Mouse (Mus musculus) heart, adult 2 months (tissue): ENCODE data around the gene Bcap31. TPM values are rescaled to one million over a fixed set of nuclear protein-coding genes. Genes with fewer than 3 reads are reported as not detected.

ENCODE experiments used
- DNase-seq, 2 experiments: peaks; one replicate each; pipeline ENCODE4 v3.0.0; 2021
- H3K27ac ChIP-seq: fragments of 200-600 bp; 2 replicates; pipeline ENCODE4 v1.8.1; 2022
- H3K27me3 ChIP-seq: fragments of 200-500 bp; 2 replicates; pipeline ENCODE4 v1.6.1; 2012; ENCODE audit warnings: mild to moderate bottlenecking, low read length, inconsistent platforms, mixed read lengths; ENCODE audit not compliant: control insufficient read depth, insufficient read depth
- H3K36me3 ChIP-seq: fragments of 200-500 bp; 2 replicates; pipeline ENCODE4 v1.6.1; 2012; ENCODE audit warnings: low read length, inconsistent platforms; ENCODE audit not compliant: control insufficient read depth, insufficient read depth
- H3K4me1 ChIP-seq: fragments of 200-500 bp; 2 replicates; pipeline ENCODE4 v1.6.1; 2011; ENCODE audit warnings: low read length; ENCODE audit not compliant: control insufficient read depth, insufficient read depth
- H3K4me3 ChIP-seq: fragments of 200-600 bp; 2 replicates; pipeline ENCODE4 v1.8.1; 2022
- H3K79me2 ChIP-seq: fragments of 200-500 bp; replicated peaks from 2 replicates; pipeline ENCODE4 v1.6.1; 2012; ENCODE audit warnings: mild to moderate bottlenecking, inconsistent platforms, low read length, moderate library complexity, mixed read lengths; ENCODE audit not compliant: control insufficient read depth, insufficient read depth
- H3K9ac ChIP-seq: fragments of 200-500 bp; 2 replicates; pipeline ENCODE4 v1.6.1; 2012; ENCODE audit warnings: low read depth, mild to moderate bottlenecking, control low read depth, inconsistent platforms, low read length, mixed read lengths
- CTCF ChIP-seq: fragments of 200-600 bp; IDR thresholded peaks from 2 replicates; pipeline ENCODE4 v1.8.1; 2022; ENCODE audit warnings: antibody characterized with exemption, mild to moderate bottlenecking, moderate library complexity
- EP300 ChIP-seq: fragments of 200-500 bp; IDR thresholded peaks from 2 replicates; pipeline ENCODE4 v1.6.1; 2011; ENCODE audit warnings: low read depth, low read length, control low read depth; ENCODE audit not compliant: insufficient read depth
- POLR2A ChIP-seq: fragments of 200-500 bp; IDR thresholded peaks from 2 replicates; pipeline ENCODE4 v1.6.1; 2011; ENCODE audit warnings: mild to moderate bottlenecking, low read depth, low read length, control low read depth; ENCODE audit not compliant: insufficient read depth
- WGBS: fragments of 180-500 bp; shearing (Covaris S2); methylation state at CpG from one replicate; pipeline ENCODE4 v1.1.7; 2018; 5-methylcytosine and 5-hydroxymethylcytosine counted together
- intact Hi-C: fragments of 180-260 bp; cut with DNase I; formaldehyde crosslinking; loops from one replicate; pipeline ENCODE4 v1.15.1; 2025
- polyA plus RNA-seq: library from polyadenylated mRNA; depleted of rRNA; stranded (reverse); fragments of >200 nt; gene quantifications from 2 replicates; pipeline ENCODE4 v1.2.3, GENCODE M21; 2012; rRNA removed
- total RNA-seq, 2 experiments: library from RNA; stranded (reverse); gene quantifications; 2 replicates each; pipeline ENCODE4 v1.2.3; 2021

The Bcap31 gene
- total and polyA plus RNA-seq, 3 experiments: 43.1 to 79.5 (median 71.8) TPM

GRCm38 (mm10) chrX:73650869-73651268 lies 65.1 kb downstream of the Bcap31 start:
- intact Hi-C loops: loop anchor here (5.0 kb wide), 2 partner anchors 59 to 199 kb away; no protein-coding TSS in a partner anchor
- H3K4me1 ChIP-seq: no peaks in the 10 kb centered on the region
- H3K4me3 ChIP-seq: no peak overlapping the region
- H3K9ac ChIP-seq: no peak overlapping the region
- no peak for TF ChIP-seq POLR2A
- TF ChIP-seq EP300: no peak
- no peak for TF ChIP-seq CTCF
- DNase-seq: no peak
- H3K79me2 ChIP-seq: no peaks in the 10 kb centered on the region
- no peaks in the 10 kb centered on the region for H3K27me3 ChIP-seq
- no peaks in the 10 kb centered on the region for H3K36me3 ChIP-seq
- H3K27ac ChIP-seq: no peak overlapping the region
- 43% methylated on average over 3 of the region's 3 CpGs for WGBS

- no peak overlapping the region for H3K4me3 ChIP-seq
- H3K79me2 ChIP-seq: no peaks in the 10 kb centered on the region
- TF ChIP-seq EP300 (no peak), CTCF (no peak), POLR2A (no peak)
- H3K9ac ChIP-seq: no peak overlapping the region
- no peak for DNase-seq
- H3K4me1 ChIP-seq: no peaks in the 10 kb centered on the region
- peaks cover 3% of the 10 kb centered on the region; the same call in 1 of the 2 replicates for H3K27me3 ChIP-seq
- WGBS: 47% methylated on average over 4 of the region's 4 CpGs
- intact Hi-C loops: no loop called here
- H3K36me3 ChIP-seq: no peaks in the 10 kb centered on the region
- no peak overlapping the region for H3K27ac ChIP-seq
Measured at GRCm38 (mm10) chrX:73645121-73645520, 70.9 kb downstream of the Bcap31 start.

GRCm38 (mm10) chrX:73639901-73640469 lies 76.0 kb downstream of the Bcap31 start:
- H3K36me3 ChIP-seq: no peaks in the 10 kb centered on the region
- no peak overlapping the region for H3K4me3 ChIP-seq
- DNase-seq: no peak
- TF ChIP-seq EP300 (no peak), CTCF (no peak), POLR2A (no peak)
- H3K27ac ChIP-seq: no peak overlapping the region
- no peaks in the 10 kb centered on the region for H3K4me1 ChIP-seq
- H3K79me2 ChIP-seq: no peaks in the 10 kb centered on the region
- 20% methylated on average over 41 of the region's 41 CpGs for WGBS
- intact Hi-C loops: no loop called here
- H3K9ac ChIP-seq: no peak overlapping the region
- peaks cover 6% of the 10 kb centered on the region for H3K27me3 ChIP-seq

GRCm38 (mm10) chrX:73639255-73639675 lies 76.7 kb downstream of the Bcap31 start, which contains the start of gene Dusp9:
Dusp9 (plus strand) TSS chrX:73639419.
- 13% methylated on average over 26 of the region's 28 CpGs for WGBS

DNA sequence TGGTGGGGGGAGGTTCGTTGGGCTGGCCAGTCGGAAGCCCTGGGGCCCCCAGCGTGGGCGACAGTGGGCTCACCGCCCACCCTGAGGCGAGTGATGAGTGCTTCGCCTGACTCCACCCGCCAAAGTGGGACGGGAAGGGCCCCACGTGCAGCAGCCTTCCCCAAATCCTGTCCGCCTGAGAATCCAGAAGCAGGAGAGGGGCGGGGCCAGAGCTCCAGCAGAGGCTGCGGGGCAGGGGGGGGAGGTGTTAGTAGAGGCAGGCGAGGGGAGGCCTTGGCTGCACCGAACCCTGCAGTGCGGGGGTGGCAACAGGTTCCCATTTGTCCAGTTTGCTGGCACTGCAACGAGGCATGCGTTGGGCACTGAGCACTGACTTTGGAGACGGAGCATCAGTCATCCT lies 78.6 kb downstream of the Bcap31 start:
- no peaks in the 10 kb centered on the region for H3K4me1 ChIP-seq
- H3K9ac ChIP-seq: no peak overlapping the region
- H3K27ac ChIP-seq: no peak overlapping the region
- intact Hi-C loops: no loop called here
- no peaks in the 10 kb centered on the region for H3K36me3 ChIP-seq
- WGBS: 11% methylated on average over 19 of the region's 19 CpGs
- no peaks in the 10 kb centered on the region for H3K79me2 ChIP-seq
- H3K27me3 ChIP-seq: peaks cover 6% of the 10 kb centered on the region
- no peak for DNase-seq
- TF ChIP-seq EP300 (no peak), CTCF (no peak), POLR2A (no peak)
- no peak overlapping the region for H3K4me3 ChIP-seq

More at GRCm38 (mm10) chrX:73639255-73639675, 76.7 kb downstream of the Bcap31 start, which contains the start of gene Dusp9:
- no peaks in the 10 kb centered on the region for H3K4me1 ChIP-seq
- peak within 1 kb of the TSS; percentile 16; the same call in 1 of the 2 replicates for H3K4me3 ChIP-seq
- DNase-seq: peak; percentile 26 to 37
- no peak for TF ChIP-seq EP300
- no peak for TF ChIP-seq CTCF
- TF ChIP-seq POLR2A: no peak
- peaks cover 6% of the 10 kb centered on the region for H3K27me3 ChIP-seq
- H3K27ac ChIP-seq: no peak within 1 kb of the TSS
- H3K36me3 ChIP-seq: no peaks in the 10 kb centered on the region
- no peaks in the 10 kb centered on the region for H3K79me2 ChIP-seq
- H3K9ac ChIP-seq: peak within 1 kb of the TSS; percentile 22; the same call in 1 of the 2 replicates
- intact Hi-C loops: no loop called here

Other genes with a start within 250 kb of the Bcap31 start
- 100 to 1,000 TPM; 190 to 202 TPM for gene Bgn, start 232.6 kb downstream of the Bcap31 start, total RNA-seq
- 378 and 439 TPM in 2 replicates for gene Bgn, start 232.6 kb downstream of the Bcap31 start, polyA plus RNA-seq
- under 1 TPM in 1 of 2 experiments, not detected in 1; 0.14 TPM for gene Atp2b3, start 213.1 kb downstream of the Bcap31 start, total RNA-seq
- gene Atp2b3, start 213.1 kb downstream of the Bcap31 start, polyA plus RNA-seq: 0.09 and 0.12 TPM in 2 replicates
- gene Dusp9, start 76.8 kb downstream of the Bcap31 start, total RNA-seq: not detected
- 0.04 TPM in 1 of 2 replicates, not detected in the other for gene Dusp9, start 76.8 kb downstream of the Bcap31 start, polyA plus RNA-seq
- 1 to 10 TPM; 6.5 to 8.0 TPM for gene Pnck, start 56.1 kb downstream of the Bcap31 start, total RNA-seq
- 15.8 and 20.4 TPM in 2 replicates for gene Pnck, start 56.1 kb downstream of the Bcap31 start, polyA plus RNA-seq
- gene Slc6a8, start 43.0 kb downstream of the Bcap31 start, total RNA-seq: 100 to 1,000 TPM; 155 to 179 TPM
- 155 and 205 TPM in 2 replicates for gene Slc6a8, start 43.0 kb downstream of the Bcap31 start, polyA plus RNA-seq
- 10 to 100 TPM; 25.4 to 29.7 TPM for gene Abcd1, start 422 bp upstream of the Bcap31 start, total RNA-seq
- 32.9 and 35.3 TPM in 2 replicates for gene Abcd1, start 422 bp upstream of the Bcap31 start, polyA plus RNA-seq
- 1 to 10 TPM; 1.0 to 2.0 TPM for gene Plxnb3, start 40.9 kb upstream of the Bcap31 start, total RNA-seq
- 4.5 and 4.7 TPM in 2 replicates for gene Plxnb3, start 40.9 kb upstream of the Bcap31 start, polyA plus RNA-seq
- 10 to 100 TPM; 26.1 to 29.9 TPM for gene Srpk3, start 58.2 kb upstream of the Bcap31 start, total RNA-seq
- gene Srpk3, start 58.2 kb upstream of the Bcap31 start, polyA plus RNA-seq: 64.2 and 76.7 TPM in 2 replicates
- 100 to 1,000 TPM; 573 to 710 TPM for gene Idh3g, start 70.7 kb upstream of the Bcap31 start, total RNA-seq
- gene Idh3g, start 70.7 kb upstream of the Bcap31 start, polyA plus RNA-seq: 1,208 and 1,962 TPM in 2 replicates
- 10 to 100 TPM; 78.1 to 81.8 TPM for gene Ssr4, start 70.9 kb upstream of the Bcap31 start, total RNA-seq
- gene Ssr4, start 70.9 kb upstream of the Bcap31 start, polyA plus RNA-seq: 116 and 124 TPM in 2 replicates
- 1 to 10 TPM; 1.5 to 1.7 TPM for gene Pdzd4, start 108.8 kb upstream of the Bcap31 start, total RNA-seq
- 0.91 and 1.1 TPM in 2 replicates for gene Pdzd4, start 108.8 kb upstream of the Bcap31 start, polyA plus RNA-seq
- gene Avpr2, start 175.9 kb upstream of the Bcap31 start, total RNA-seq: not detected
- not detected in 2 replicates for gene Avpr2, start 175.9 kb upstream of the Bcap31 start, polyA plus RNA-seq
- gene L1cam, start 179.9 kb upstream of the Bcap31 start, total RNA-seq: 1 to 10 TPM; 2.1 to 3.7 TPM
- 2.9 and 3.3 TPM in 2 replicates for gene L1cam, start 179.9 kb upstream of the Bcap31 start, polyA plus RNA-seq
- 1 to 10 TPM; 1.5 to 1.8 TPM for gene Arhgap4, start 205.7 kb upstream of the Bcap31 start, total RNA-seq
- gene Arhgap4, start 205.7 kb upstream of the Bcap31 start, polyA plus RNA-seq: 5.7 and 7.7 TPM in 2 replicates
- gene Naa10, start 205.8 kb upstream of the Bcap31 start, total RNA-seq: 10 to 100 TPM; 50.2 to 63.7 TPM
- 57.2 and 64.5 TPM in 2 replicates for gene Naa10, start 205.8 kb upstream of the Bcap31 start, polyA plus RNA-seq
- 1 to 10 TPM; 3.7 to 7.1 TPM for gene Renbp, start 214.7 kb upstream of the Bcap31 start, total RNA-seq
- 5.1 and 7.3 TPM in 2 replicates for gene Renbp, start 214.7 kb upstream of the Bcap31 start, polyA plus RNA-seq